Mouse (Mus musculus) limb, embryonic 15.5 days (tissue): ENCODE data around the gene Pitx2. TPM values are rescaled to one million over a fixed set of nuclear protein-coding genes. Genes with fewer than 3 reads are reported as not detected.

ENCODE experiments used
- ATAC-seq: fragments of 200-750 bp; cut with Nextera tagmentation; 2 replicates; pipeline ENCODE4 v1.8.0; 2017; ENCODE audit warnings: low read depth, moderate TSS enrichment; ENCODE audit not compliant: insufficient number of reproducible peaks, low FRiP score, low TSS enrichment
- H3K27ac ChIP-seq: fragments of 300-500 bp; sonication (generic); 2 replicates; pipeline ENCODE4 v1.5.1; 2015; ENCODE audit warnings: moderate library complexity, mild to moderate bottlenecking, inconsistent platforms
- H3K27me3 ChIP-seq: fragments of 300-500 bp; sonication (generic); 2 replicates; pipeline ENCODE4 v1.6.1; 2015; ENCODE audit warnings: inconsistent platforms
- H3K36me3 ChIP-seq: fragments of 300-500 bp; sonication (generic); 2 replicates; pipeline ENCODE4 v1.6.1; 2015; ENCODE audit warnings: inconsistent platforms
- H3K4me1 ChIP-seq: fragments of 300-500 bp; sonication (generic); 2 replicates; pipeline ENCODE4 v1.6.1; 2015; ENCODE audit warnings: inconsistent platforms
- H3K4me2 ChIP-seq: fragments of 300-500 bp; sonication (generic); 2 replicates; pipeline ENCODE4 v1.6.1; 2015; ENCODE audit warnings: mild to moderate bottlenecking, inconsistent platforms
- H3K4me3 ChIP-seq: fragments of 300-500 bp; sonication (generic); 2 replicates; pipeline ENCODE4 v1.5.1; 2015; ENCODE audit warnings: mild to moderate bottlenecking, inconsistent platforms
- H3K9ac ChIP-seq: fragments of 300-500 bp; sonication (generic); 2 replicates; pipeline ENCODE4 v1.6.1; 2015; ENCODE audit warnings: inconsistent platforms
- H3K9me3 ChIP-seq: fragments of 300-500 bp; sonication (generic); 2 replicates; pipeline ENCODE4 v1.6.1; 2016; ENCODE audit warnings: inconsistent platforms
- WGBS: fragments of 180-500 bp; shearing (Covaris S2); methylation state at CpG from one replicate; pipeline ENCODE4 v1.1.7; 2015; 5-methylcytosine and 5-hydroxymethylcytosine counted together
- polyA plus RNA-seq: library from polyadenylated mRNA; unstranded; fragments of >200 nt; fragmentation: Nextera tagmentation; extraction: Ambion mirVana; gene quantifications from 2 replicates; pipeline ENCODE4 v1.2.1, GENCODE M21; 2015

The Pitx2 gene
- polyA plus RNA-seq, 1 experiment from 2014 or later: 9.1 TPM

- Histone ChIP-seq H3K9me3 (no peaks in the 10 kb centered on the region), H3K9ac (no peak overlapping the region), H3K4me1 (no peaks in the 10 kb centered on the region), H3K27me3 (no peaks in the 10 kb centered on the region), H3K4me2 (no peak overlapping the region), H3K36me3 (no peaks in the 10 kb centered on the region), H3K4me3 (no peak overlapping the region), H3K27ac (no peak overlapping the region)
- ATAC-seq: no peak
- WGBS: 86% methylated on average over 9 of the region's 9 CpGs
Measured at GRCm38 (mm10) chr3:129250997-129251396, 51.3 kb downstream of the Pitx2 start.

- Histone ChIP-seq H3K36me3 (no peaks in the 10 kb centered on the region), H3K4me2 (no peak overlapping the region), H3K27me3 (0 out of 2 replicates have a peak, but pooled peaks cover 3% of the 10 kb centered on the region), H3K9ac (no peak overlapping the region), H3K9me3 (no peaks in the 10 kb centered on the region), H3K4me1 (no peaks in the 10 kb centered on the region), H3K4me3 (no peak overlapping the region), H3K27ac (no peak overlapping the region)
- WGBS: 48% methylated on average over 10 of the region's 10 CpGs
- no peak for ATAC-seq
Measured at GRCm38 (mm10) chr3:129254246-129254645, 54.6 kb downstream of the Pitx2 start.

GRCm38 (mm10) chr3:129256283-129256682 lies 56.6 kb downstream of the Pitx2 start:
- Histone ChIP-seq H3K27ac (no peak overlapping the region), H3K27me3 (0 out of 2 replicates have a peak, but pooled peaks cover 3% of the 10 kb centered on the region), H3K4me3 (0 out of 2 replicates have a peak overlapping the region, but pooled peaks have one; percentile 17), H3K9me3 (no peaks in the 10 kb centered on the region), H3K9ac (no peak overlapping the region), H3K4me1 (no peaks in the 10 kb centered on the region), H3K36me3 (no peaks in the 10 kb centered on the region), H3K4me2 (peak overlapping the region; percentile 39)
- WGBS: 59% methylated on average over 19 of the region's 19 CpGs
- no peak for ATAC-seq

- ATAC-seq: no peak
- 60% methylated on average over 8 of the region's 8 CpGs for WGBS
- no peak overlapping the region for H3K9ac ChIP-seq
- H3K4me3 ChIP-seq: no peak overlapping the region
- no peak overlapping the region for H3K27ac ChIP-seq
- 0 out of 2 replicates have a peak, but pooled peaks cover 3% of the 10 kb centered on the region for H3K27me3 ChIP-seq
- H3K36me3 ChIP-seq: no peaks in the 10 kb centered on the region
- no peaks in the 10 kb centered on the region for H3K9me3 ChIP-seq
- H3K4me1 ChIP-seq: no peaks in the 10 kb centered on the region
- peak overlapping the region; percentile 39; the same call in 1 of the 2 replicates for H3K4me2 ChIP-seq
Measured at GRCm38 (mm10) chr3:129256766-129257165, 57.1 kb downstream of the Pitx2 start.

GRCm38 (mm10) chr3:129258497-129258896 lies 58.8 kb downstream of the Pitx2 start:
- Histone ChIP-seq H3K4me3 (no peak overlapping the region), H3K9ac (no peak overlapping the region), H3K36me3 (no peaks in the 10 kb centered on the region), H3K27ac (no peak overlapping the region), H3K4me1 (no peaks in the 10 kb centered on the region), H3K4me2 (no peak overlapping the region), H3K9me3 (no peaks in the 10 kb centered on the region), H3K27me3 (0 out of 2 replicates have a peak, but pooled peaks cover 3% of the 10 kb centered on the region)
- WGBS: 78% methylated on average over 5 of the region's 5 CpGs
- no peak for ATAC-seq

Other genes with a start within 250 kb of the Pitx2 start
- 1.9 and 2.1 TPM in 2 replicates for gene Enpep, start 132.8 kb downstream of the Pitx2 start, polyA plus RNA-seq